Mouse (Mus musculus) ES-Bruce4 (cell line): ENCODE results near the gene Tnn. TPM values are rescaled to one million over a fixed set of nuclear protein-coding genes. Genes with fewer than 3 reads are reported as not detected.

ENCODE experiments used
- H3K27ac ChIP-seq: 2 replicates; pipeline ENCODE4 v1.5.1; 2012; ENCODE audit warnings: low read length, inconsistent platforms; ENCODE audit not compliant: insufficient read depth
- H3K27me3 ChIP-seq: 2 replicates; pipeline ENCODE4 v1.6.1; 2012; ENCODE audit warnings: mild to moderate bottlenecking, low read length, inconsistent platforms; ENCODE audit not compliant: control insufficient read depth, poor library complexity, insufficient read depth, severe bottlenecking
- H3K36me3 ChIP-seq: 2 replicates; pipeline ENCODE4 v1.6.1; 2012; ENCODE audit warnings: inconsistent platforms, mild to moderate bottlenecking, low read length, moderate library complexity; ENCODE audit not compliant: control insufficient read depth, poor library complexity, insufficient read depth, severe bottlenecking
- H3K4me1 ChIP-seq: one replicate; pipeline ENCODE4 v1.8.1; 2011; ENCODE audit warnings: low read length; ENCODE audit not compliant: control insufficient read depth, insufficient read depth
- H3K4me3 ChIP-seq: 2 replicates; pipeline ENCODE4 v1.5.1; 2011; ENCODE audit warnings: low read depth, mild to moderate bottlenecking, low read length
- H3K9ac ChIP-seq: 2 replicates; pipeline ENCODE4 v1.6.1; 2012; ENCODE audit warnings: low read depth, mild to moderate bottlenecking, inconsistent platforms; ENCODE audit not compliant: poor library complexity, severe bottlenecking
- H3K9me3 ChIP-seq: replicated peaks from 2 replicates; pipeline ENCODE4 v1.6.1; 2012; ENCODE audit warnings: mild to moderate bottlenecking, low read length, inconsistent platforms; ENCODE audit not compliant: control insufficient read depth, poor library complexity, insufficient read depth, severe bottlenecking
- CTCF ChIP-seq: IDR thresholded peaks from one replicate; pipeline ENCODE4 v1.8.1; 2011; ENCODE audit warnings: low read depth, low read length
- EP300 ChIP-seq: IDR thresholded peaks from 2 replicates; pipeline ENCODE4 v1.6.1; 2011; ENCODE audit warnings: low read depth, low read length; ENCODE audit not compliant: insufficient read depth
- POLR2A ChIP-seq: IDR thresholded peaks from one replicate; pipeline ENCODE4 v1.8.1; 2011; ENCODE audit warnings: low read length; ENCODE audit not compliant: insufficient read depth
- polyA plus RNA-seq: library from polyadenylated mRNA; stranded (reverse); fragments of >200 nt; gene quantifications from 2 replicates; pipeline ENCODE4 v1.2.4, GENCODE M21; 2011; ENCODE audit warnings: low read depth; ENCODE audit not compliant: missing spikeins, insufficient read depth, insufficient read length

Tnn gene
- polyA plus RNA-seq, 1 experiment = not detected

DNA sequence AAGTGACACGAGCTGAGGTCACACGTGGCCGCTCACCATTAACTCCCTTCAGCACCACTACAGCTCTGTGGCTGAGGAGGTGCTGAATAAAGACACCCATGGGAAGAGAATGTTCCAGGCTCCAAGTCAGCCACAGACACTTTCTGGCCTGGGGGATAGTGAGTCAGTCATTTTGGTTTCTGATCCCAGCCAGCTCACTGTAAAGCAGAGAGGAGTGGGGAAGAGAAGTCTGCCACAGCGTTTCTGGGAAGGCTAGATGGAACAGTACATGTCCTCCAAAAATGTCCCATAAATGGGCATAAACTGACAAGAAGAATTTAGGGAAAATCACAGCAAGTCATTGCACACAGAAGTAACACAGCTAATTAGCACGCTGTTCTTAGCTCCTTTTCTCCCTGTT, 52.4 kb downstream of the Tnn start:
- H3K9ac ChIP-seq = no peak overlapping the region
- no peaks in the 10 kb centered on the region for H3K36me3 ChIP-seq
- no peak overlapping the region for H3K27ac ChIP-seq
- TF ChIP-seq CTCF = no peak
- TF ChIP-seq POLR2A = no peak
- no peak for TF ChIP-seq EP300
- no peaks in the 10 kb centered on the region for H3K4me1 ChIP-seq
- H3K9me3 ChIP-seq = no peaks in the 10 kb centered on the region
- H3K4me3 ChIP-seq = no peak overlapping the region
- no peaks in the 10 kb centered on the region for H3K27me3 ChIP-seq

DNA sequence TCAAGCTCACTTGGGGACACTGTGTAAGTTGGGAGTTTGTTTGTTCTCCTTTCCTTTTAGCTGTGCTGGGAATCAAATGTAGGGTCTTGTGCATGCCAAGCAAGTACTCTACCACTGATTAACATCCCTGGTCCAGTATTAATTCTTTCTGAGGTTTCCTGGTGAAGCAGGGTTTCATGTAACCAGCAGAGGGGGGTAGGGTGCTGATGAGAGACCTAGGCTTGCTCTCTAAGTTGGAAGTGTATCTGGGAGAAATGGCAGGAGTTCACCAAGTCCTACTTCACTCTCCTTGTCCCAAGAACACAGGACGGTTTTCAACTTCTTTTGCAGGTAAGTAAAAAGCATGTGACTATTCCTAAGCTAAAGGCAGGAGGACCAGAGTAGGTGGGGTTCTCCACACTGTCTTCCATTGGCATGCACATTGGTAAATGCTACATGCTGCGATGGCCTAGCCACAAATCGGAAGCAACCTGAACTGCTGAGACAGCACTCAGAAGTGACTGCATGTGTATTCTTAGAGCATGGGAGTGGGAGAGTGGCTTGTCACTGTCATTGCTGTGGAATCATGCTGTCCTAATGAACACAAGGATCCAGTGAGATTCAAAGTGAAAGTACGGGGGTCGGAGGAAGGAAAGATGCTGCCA, 53.6 kb downstream of the Tnn start:
- Histone ChIP-seq H3K9me3 (no peaks in the 10 kb centered on the region), H3K4me3 (no peak overlapping the region), H3K27me3 (no peaks in the 10 kb centered on the region), H3K36me3 (no peaks in the 10 kb centered on the region), H3K27ac (no peak overlapping the region), H3K9ac (no peak overlapping the region), H3K4me1 (no peaks in the 10 kb centered on the region)
- TF ChIP-seq POLR2A (no peak), CTCF (no peak), EP300 (no peak)

DNA sequence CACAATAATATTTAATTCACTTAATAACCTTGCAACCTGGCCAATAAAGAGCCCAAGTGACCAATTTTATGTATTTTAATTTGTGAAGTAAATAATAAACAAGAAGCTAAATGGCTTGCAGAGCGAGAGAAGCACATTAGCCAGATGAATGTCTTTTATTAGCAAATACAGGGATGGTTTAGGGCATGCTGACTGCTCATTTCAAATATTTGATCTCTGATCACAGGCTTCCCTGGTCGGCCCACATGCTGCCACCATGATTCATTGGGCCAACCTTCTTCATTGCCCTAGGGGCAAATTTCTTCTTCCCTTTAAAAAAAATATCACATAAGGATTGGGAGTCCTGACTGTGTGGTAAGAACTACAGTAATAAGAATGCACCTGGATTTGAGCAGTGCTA, 66.7 kb downstream of the Tnn start:
- H3K27ac ChIP-seq = no peak overlapping the region
- H3K9ac ChIP-seq = no peak overlapping the region
- H3K27me3 ChIP-seq = no peaks in the 10 kb centered on the region
- no peak overlapping the region for H3K4me3 ChIP-seq
- H3K9me3 ChIP-seq = no peaks in the 10 kb centered on the region
- no peaks in the 10 kb centered on the region for H3K36me3 ChIP-seq
- TF ChIP-seq POLR2A = no peak
- no peaks in the 10 kb centered on the region for H3K4me1 ChIP-seq

DNA sequence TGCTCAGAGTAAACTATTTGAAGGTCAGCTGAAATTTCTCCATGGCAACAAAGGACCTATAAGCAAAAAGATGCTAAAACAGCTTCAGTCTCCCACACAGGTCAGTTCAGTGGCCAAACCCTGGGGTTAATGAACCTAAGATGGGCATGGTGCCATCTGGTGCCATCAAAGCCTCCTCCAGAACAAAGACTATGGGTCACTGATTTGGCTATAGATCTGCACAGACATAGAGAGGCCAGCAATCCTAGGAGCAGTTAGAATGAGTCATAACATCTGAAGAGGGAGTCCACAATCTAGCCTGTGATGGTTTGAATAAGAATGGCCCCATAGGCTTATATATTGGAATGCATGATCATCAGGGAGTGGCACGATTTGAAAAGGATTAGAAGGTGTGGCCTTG, 69.1 kb downstream of the Tnn start:
- Histone ChIP-seq H3K4me1 (no peaks in the 10 kb centered on the region), H3K27me3 (no peaks in the 10 kb centered on the region), H3K4me3 (no peak overlapping the region), H3K9ac (no peak overlapping the region), H3K27ac (no peak overlapping the region), H3K9me3 (no peaks in the 10 kb centered on the region), H3K36me3 (no peaks in the 10 kb centered on the region)
- no peak for TF ChIP-seq CTCF
- TF ChIP-seq POLR2A = no peak
- no peak for TF ChIP-seq EP300

DNA sequence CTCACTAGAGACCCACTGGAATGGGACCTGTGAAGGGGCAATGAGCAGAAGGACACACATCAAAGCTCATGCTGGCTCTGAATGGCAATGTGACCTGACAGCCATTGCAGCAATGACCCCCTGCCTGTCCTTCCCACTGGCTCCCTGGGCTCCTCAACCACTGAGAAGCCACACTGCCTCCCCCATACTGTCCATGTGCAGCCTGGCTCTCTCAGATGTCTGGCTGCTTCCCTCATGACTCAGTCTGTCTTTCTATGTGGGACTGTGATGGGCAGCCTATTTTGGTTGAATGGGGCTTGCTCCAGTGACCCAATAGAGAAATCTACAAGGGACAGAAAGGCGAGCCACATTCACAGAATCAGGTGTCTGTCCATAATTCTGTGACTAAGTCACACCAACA, 70.7 kb downstream of the Tnn start:
- no peaks in the 10 kb centered on the region for H3K27me3 ChIP-seq
- TF ChIP-seq POLR2A = no peak
- TF ChIP-seq CTCF = no peak
- TF ChIP-seq EP300 = no peak
- no peak overlapping the region for H3K27ac ChIP-seq

DNA sequence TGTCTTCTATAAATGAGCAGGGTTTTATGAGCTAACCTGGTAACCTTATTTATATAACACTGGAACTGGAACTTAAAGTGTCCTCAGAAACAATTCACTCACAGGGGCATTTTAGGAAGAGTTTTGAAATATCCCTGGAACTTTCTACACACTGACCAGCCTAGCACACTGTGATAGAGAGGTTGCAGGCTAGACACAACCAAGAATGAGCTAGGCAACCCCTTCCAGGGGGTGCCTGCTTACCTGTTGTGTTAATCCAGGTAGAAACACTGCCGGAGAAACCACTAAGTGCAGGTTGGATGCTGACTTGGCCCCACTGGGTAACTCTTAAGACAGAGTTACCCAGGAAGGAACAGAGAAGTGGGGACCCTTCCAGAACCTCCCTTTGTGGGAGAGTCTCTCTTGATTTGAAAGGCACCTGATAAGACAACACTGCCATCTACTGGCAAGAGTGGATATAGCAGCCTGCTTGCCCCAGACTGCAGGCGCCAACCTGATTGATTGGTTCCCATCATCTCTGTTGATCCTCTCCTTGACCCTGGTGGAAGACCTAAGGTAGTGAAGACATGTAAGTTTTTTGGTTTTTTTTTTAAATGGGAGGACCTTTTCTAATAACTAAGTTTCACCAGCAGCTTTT, 72.5 kb downstream of the Tnn start:
- no peaks in the 10 kb centered on the region for H3K36me3 ChIP-seq
- H3K4me3 ChIP-seq = no peak overlapping the region
- no peaks in the 10 kb centered on the region for H3K4me1 ChIP-seq
- H3K27me3 ChIP-seq = no peaks in the 10 kb centered on the region
- no peaks in the 10 kb centered on the region for H3K9me3 ChIP-seq
- TF ChIP-seq POLR2A (no peak), CTCF (peak; percentile 71)
- no peak overlapping the region for H3K27ac ChIP-seq
- no peak overlapping the region for H3K9ac ChIP-seq

More for the DNA sequence above, 70.7 kb downstream of the Tnn start:
- H3K36me3 ChIP-seq = no peaks in the 10 kb centered on the region
- H3K4me1 ChIP-seq = no peaks in the 10 kb centered on the region
- H3K9ac ChIP-seq = no peak overlapping the region
- H3K4me3 ChIP-seq = no peak overlapping the region
- no peaks in the 10 kb centered on the region for H3K9me3 ChIP-seq
